Mouse (Mus musculus): ENCODE results near the gene Rexo4.

GRCm38 (mm10) chr2:26941539-26941938, 22.6 kb downstream of the Rexo4 start:
- TF ChIP-seq CTCF (IDR thresholded peaks at IDR 0.05; ENCODE audit: borderline replicate concordance, control insufficient read depth, extremely low read depth, insufficient read depth, low read length, poor library complexity) = 0 out of 2 replicates have a peak, but pooled peaks have one; percentile 16
- TF ChIP-seq POLR2A (IDR thresholded peaks at IDR 0.05; ENCODE audit: control insufficient read depth, extremely low read depth, insufficient read depth, low read length, poor library complexity) = no peak

Measured in thymus, adult 2 months (tissue).